Mouse (Mus musculus) E14TG2a.4 (cell line): ENCODE results near the gene Fam163b.

Experiments
- CTCF ChIP-seq: conservative IDR thresholded peaks from 2 replicates; pipeline ENCODE4 v1.5.1; 2014; ENCODE audit warnings: low read length
- NANOG ChIP-seq: IDR thresholded peaks from 2 replicates; pipeline ENCODE4 v1.6.1; 2014; ENCODE audit warnings: borderline replicate concordance, low read length, mixed read lengths
- POU5F1 ChIP-seq: IDR thresholded peaks from 2 replicates; pipeline ENCODE4 v1.6.1; 2014; ENCODE audit warnings: low read length, borderline replicate concordance

GRCm38 (mm10) chr2:27187531-27187930, 45.2 kb upstream of the Fam163b start:
- TF ChIP-seq CTCF (no peak), NANOG (no peak), POU5F1 (no peak)
